Mouse (Mus musculus): ENCODE results near the gene Glra2. TPM values are rescaled to one million over a fixed set of nuclear protein-coding genes. Genes with fewer than 3 reads are reported as not detected.
"Not testable (repeated sequence)": the region's sequence is repeated elsewhere in the genome, so short reads cannot be mapped to it uniquely, and the experiment has no call there.

Gene Glra2
- polyA plus RNA-seq, 1 experiment: not detected

DNA sequence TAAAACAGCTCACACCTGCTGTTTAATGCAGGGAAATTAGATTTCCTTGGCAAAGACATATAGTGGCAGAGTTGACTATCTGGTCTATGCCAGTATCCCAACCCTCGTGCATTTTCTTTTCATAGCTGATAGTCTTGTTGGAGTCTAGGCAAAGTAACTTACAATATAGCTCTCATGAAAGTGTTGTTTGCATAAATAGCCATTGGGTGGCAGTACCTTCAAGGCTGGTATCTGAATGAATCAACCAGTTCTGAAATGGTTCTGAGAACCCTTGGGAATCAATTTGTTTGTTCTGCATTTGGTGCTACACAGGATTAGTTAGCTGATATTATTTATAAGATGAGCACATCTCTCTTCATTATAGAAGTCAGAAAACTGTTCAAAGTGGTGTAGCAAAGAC, 133.6 kb downstream of the Glra2 start:
- H3K4me2 ChIP-seq (ENCODE audit: low read depth): no peak overlapping the region
- TF ChIP-seq USF1 (IDR thresholded peaks at IDR 0.05; ENCODE audit: low read depth) (no peak), SRF (IDR thresholded peaks at IDR 0.05; ENCODE audit: control insufficient read depth, insufficient read length, low read depth) (no peak), CEBPB (IDR thresholded peaks at IDR 0.05; ENCODE audit: insufficient read depth, poor library complexity, severe bottlenecking) (no peak), MYOD1 (IDR thresholded peaks at IDR 0.05; ENCODE audit: control insufficient read depth in 1 of 3, insufficient read length in 2 of 3, low read depth in 2 of 3) (no peak)
- H3K79me2 ChIP-seq (ENCODE audit: control insufficient read depth, insufficient read depth): no peaks in the 10 kb centered on the region
- no peaks in the 10 kb centered on the region for H3K36me3 ChIP-seq (ENCODE audit: control insufficient read depth, insufficient read depth)
- H3K27me3 ChIP-seq (ENCODE audit: control insufficient read depth, insufficient read depth, insufficient read length): no peaks in the 10 kb centered on the region
- no peak overlapping the region for H3K4me3 ChIP-seq
- H3ac ChIP-seq (ENCODE audit: control insufficient read depth, insufficient read length): no peak overlapping the region

DNA sequence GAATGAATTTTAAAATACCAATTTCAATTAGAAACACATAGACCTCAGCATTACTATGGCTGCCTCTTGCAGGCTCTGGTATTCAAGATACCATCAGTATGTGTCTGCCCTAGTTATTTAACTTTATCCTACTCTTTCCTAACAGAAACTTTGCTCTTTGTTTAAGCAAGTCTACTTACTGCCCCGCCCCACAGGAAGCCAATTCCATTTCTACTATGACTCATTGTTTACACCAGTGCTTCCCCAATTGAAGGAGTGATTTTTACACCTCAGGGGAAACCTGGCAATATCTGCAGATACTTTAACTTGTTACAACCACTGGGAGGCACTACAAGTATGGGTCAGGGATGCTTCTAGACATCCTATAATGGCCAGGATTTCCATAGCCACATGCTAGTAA, 136.0 kb downstream of the Glra2 start:
- H3K36me3 ChIP-seq (ENCODE audit: control insufficient read depth, insufficient read depth): no peaks in the 10 kb centered on the region
- no peaks in the 10 kb centered on the region for H3K27me3 ChIP-seq (ENCODE audit: control insufficient read depth, insufficient read depth, insufficient read length)
- H3K4me2 ChIP-seq (ENCODE audit: low read depth): no peak overlapping the region
- H3K79me2 ChIP-seq (ENCODE audit: control insufficient read depth, insufficient read depth): no peaks in the 10 kb centered on the region
- no peak for TF ChIP-seq MYOG (IDR thresholded peaks at IDR 0.05; ENCODE audit: control insufficient read depth in 1 of 3, insufficient read depth in 1 of 3, insufficient read length in 2 of 3, low read depth in 2 of 3)
- no peak for TF ChIP-seq CEBPB (IDR thresholded peaks at IDR 0.05; ENCODE audit: insufficient read depth, poor library complexity, severe bottlenecking)
- TF ChIP-seq MYOD1 (IDR thresholded peaks at IDR 0.05; ENCODE audit: control insufficient read depth in 1 of 3, insufficient read length in 2 of 3, low read depth in 2 of 3): no peak
- TF ChIP-seq SRF (IDR thresholded peaks at IDR 0.05; ENCODE audit: control insufficient read depth, insufficient read length, low read depth): no peak
- no peak for TF ChIP-seq TCF12 (IDR thresholded peaks at IDR 0.05; ENCODE audit: insufficient read depth, poor library complexity, severe bottlenecking)
- no peak overlapping the region for H3ac ChIP-seq (ENCODE audit: control insufficient read depth, insufficient read length)
- no peak overlapping the region for H3K4me3 ChIP-seq

DNA sequence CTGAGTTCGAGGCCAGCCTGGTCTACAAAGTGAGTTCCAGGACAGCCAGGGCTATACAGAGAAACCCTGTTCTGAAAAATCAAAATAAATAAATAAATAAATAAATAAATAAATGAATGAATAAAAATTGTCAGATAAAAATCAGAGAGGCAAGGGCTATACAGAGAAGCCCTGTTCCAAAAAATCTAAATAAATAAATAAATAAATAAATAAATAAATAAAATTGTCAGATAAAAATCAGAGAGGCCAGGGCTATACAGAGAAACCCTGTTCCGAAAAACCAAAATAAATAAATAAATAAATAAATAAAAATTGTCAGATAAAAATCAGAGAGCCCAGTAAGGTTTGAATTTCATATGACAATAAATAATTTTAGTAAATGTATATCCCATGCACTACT, 144.2 kb downstream of the Glra2 start:
- H3K4me3 ChIP-seq; H3K27me3 ChIP-seq (ENCODE audit: control insufficient read depth, insufficient read depth, insufficient read length); H3K4me2 ChIP-seq (ENCODE audit: low read depth); H3K79me2 ChIP-seq (ENCODE audit: control insufficient read depth, insufficient read depth); H3K36me3 ChIP-seq (ENCODE audit: control insufficient read depth, insufficient read depth); H3ac ChIP-seq (ENCODE audit: control insufficient read depth, insufficient read length): not testable (repeated sequence)

DNA sequence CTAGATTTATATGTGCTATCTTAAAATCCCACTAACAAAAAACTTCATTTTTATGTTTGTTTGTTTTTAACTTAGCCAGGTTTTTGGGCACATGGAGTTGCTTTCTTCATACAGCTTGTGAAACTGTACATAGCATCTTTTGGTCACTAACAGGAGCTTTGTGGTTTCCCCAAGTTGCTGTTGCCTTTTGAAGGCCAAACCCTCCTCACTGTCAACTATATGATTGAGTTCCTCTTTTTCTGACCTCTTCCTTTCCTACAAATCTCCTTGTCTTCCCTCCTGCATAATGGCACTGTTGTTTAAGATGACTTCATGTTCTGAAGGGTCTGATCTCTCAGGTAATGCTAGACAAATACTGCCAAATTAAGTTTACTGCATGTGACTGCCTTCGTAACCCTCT, 170.6 kb downstream of the Glra2 start:
- Histone ChIP-seq H3ac (ENCODE audit: control insufficient read depth, insufficient read length) (no peak overlapping the region), H3K4me2 (ENCODE audit: low read depth) (no peak overlapping the region), H3K36me3 (ENCODE audit: control insufficient read depth, insufficient read depth) (no peaks in the 10 kb centered on the region), H3K79me2 (ENCODE audit: control insufficient read depth, insufficient read depth) (no peaks in the 10 kb centered on the region), H3K4me3 (no peak overlapping the region), H3K27me3 (ENCODE audit: control insufficient read depth, insufficient read depth, insufficient read length) (no peaks in the 10 kb centered on the region)
- TF ChIP-seq POLR2AphosphoS2 (IDR thresholded peaks at IDR 0.05; ENCODE audit: insufficient read length, low read depth) (no peak), MYOD1 (IDR thresholded peaks at IDR 0.05; ENCODE audit: control insufficient read depth in 1 of 3, insufficient read length in 2 of 3, low read depth in 2 of 3) (no peak), TCF3 (IDR thresholded peaks at IDR 0.05; ENCODE audit: insufficient read length, low read depth) (no peak), MAX (IDR thresholded peaks at IDR 0.05; ENCODE audit: low read depth) (no peak), CEBPB (IDR thresholded peaks at IDR 0.05; ENCODE audit: insufficient read depth, poor library complexity, severe bottlenecking) (no peak), TCF12 (IDR thresholded peaks at IDR 0.05; ENCODE audit: insufficient read depth, poor library complexity, severe bottlenecking) (no peak), REST (IDR thresholded peaks at IDR 0.05; ENCODE audit: insufficient read depth, insufficient read length) (no peak), MYOG (IDR thresholded peaks at IDR 0.05; ENCODE audit: control insufficient read depth in 1 of 3, insufficient read depth in 1 of 3, insufficient read length in 2 of 3, low read depth in 2 of 3) (no peak), E2F4 (IDR thresholded peaks at IDR 0.05; ENCODE audit: insufficient read depth) (no peak), POLR2A (IDR thresholded peaks at IDR 0.05; ENCODE audit: insufficient read length, low read depth) (no peak), USF1 (IDR thresholded peaks at IDR 0.05; ENCODE audit: low read depth) (no peak), SRF (IDR thresholded peaks at IDR 0.05; ENCODE audit: control insufficient read depth, insufficient read length, low read depth) (no peak)

DNA sequence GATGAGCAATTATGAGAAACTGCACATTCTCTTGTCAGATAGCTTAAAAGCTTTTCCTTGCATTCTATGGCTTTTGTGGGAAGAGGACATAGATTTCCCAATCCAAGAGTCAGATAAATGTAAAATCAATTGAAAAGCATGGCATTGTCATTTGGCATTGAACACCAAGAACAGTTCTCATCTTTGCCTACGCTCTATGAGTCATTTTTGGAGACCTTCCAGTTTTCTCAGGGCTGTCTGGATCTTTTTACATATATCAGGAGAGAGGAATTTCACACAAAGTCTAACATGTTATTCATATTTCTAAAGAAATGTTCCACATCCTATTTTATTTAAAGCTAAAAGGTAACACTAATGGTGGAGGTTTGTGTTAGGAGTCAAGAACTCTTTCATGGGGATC, 223.0 kb downstream of the Glra2 start:
- no peak overlapping the region for H3ac ChIP-seq (ENCODE audit: control insufficient read depth, insufficient read length)
- no peaks in the 10 kb centered on the region for H3K27me3 ChIP-seq (ENCODE audit: control insufficient read depth, insufficient read depth, insufficient read length)
- H3K36me3 ChIP-seq (ENCODE audit: control insufficient read depth, insufficient read depth): no peaks in the 10 kb centered on the region
- no peak overlapping the region for H3K4me3 ChIP-seq
- no peak overlapping the region for H3K4me2 ChIP-seq (ENCODE audit: low read depth)
- TF ChIP-seq POLR2A (IDR thresholded peaks at IDR 0.05; ENCODE audit: insufficient read length, low read depth) (no peak), TCF12 (IDR thresholded peaks at IDR 0.05; ENCODE audit: insufficient read depth, poor library complexity, severe bottlenecking) (no peak), MYOG (IDR thresholded peaks at IDR 0.05; ENCODE audit: control insufficient read depth in 1 of 3, insufficient read depth in 1 of 3, insufficient read length in 2 of 3, low read depth in 2 of 3) (no peak), TCF3 (IDR thresholded peaks at IDR 0.05; ENCODE audit: insufficient read length, low read depth) (no peak), POLR2AphosphoS2 (IDR thresholded peaks at IDR 0.05; ENCODE audit: insufficient read length, low read depth) (no peak)
- no peaks in the 10 kb centered on the region for H3K79me2 ChIP-seq (ENCODE audit: control insufficient read depth, insufficient read depth)

Measured in myocyte (in vitro differentiated cells).